Mouse (Mus musculus) olfactory bulb, adult 2 months (tissue): ENCODE measurements around the gene Hjurp.

Source experiments
- CTCF ChIP-seq: fragments of 200-500 bp; IDR thresholded peaks from 2 replicates; pipeline ENCODE4 v1.5.1; 2012; ENCODE audit warnings: low read depth, mild to moderate bottlenecking, low read length, moderate library complexity; ENCODE audit not compliant: insufficient read depth
- POLR2A ChIP-seq: fragments of 200-500 bp; IDR thresholded peaks from 2 replicates; pipeline ENCODE4 v1.6.1; 2012; ENCODE audit warnings: mild to moderate bottlenecking, low read depth, low read length, moderate library complexity; ENCODE audit not compliant: insufficient read depth

- TF ChIP-seq CTCF: no peak
- TF ChIP-seq POLR2A: no peak
These were observed 19.1 kb downstream of the Hjurp start for GRCm38 (mm10) chr1:88258361-88258760.
